Mouse (Mus musculus) cerebellum, adult 2 months (tissue): ENCODE data around the gene Zbtb2.

Experiments used
- CTCF ChIP-seq: fragments of 200-500 bp; IDR thresholded peaks from 2 replicates; pipeline ENCODE4 v1.5.1; 2011; ENCODE audit warnings: low read depth, mild to moderate bottlenecking, control low read depth, low read length, moderate library complexity, borderline replicate concordance; ENCODE audit not compliant: insufficient read depth
- POLR2A ChIP-seq: fragments of 200-500 bp; IDR thresholded peaks from 2 replicates; pipeline ENCODE4 v1.6.1; 2011; ENCODE audit warnings: low read length, control low read depth, borderline replicate concordance; ENCODE audit not compliant: insufficient read depth

- no peak for TF ChIP-seq CTCF
- TF ChIP-seq POLR2A, result no peak
Measured at GRCm38 (mm10) chr10:4376461-4376860, 11.4 kb downstream of the Zbtb2 start.
